Mouse (Mus musculus): ENCODE results near the gene Dst. TPM values are rescaled to one million over a fixed set of nuclear protein-coding genes. Genes with fewer than 3 reads are reported as not detected.

Gene Dst
- total and polyA plus RNA-seq, 2 experiments from 2014 or later = 31.7 to 155 TPM

GRCm38 (mm10) chr1:34218323-34218722 is 310.3 kb downstream of the Dst start:
- Histone ChIP-seq H3K27ac (ENCODE audit: low read depth, low read length) (no peak overlapping the region), H3K9ac (replicated peaks; ENCODE audit: low read length, poor library complexity, severe bottlenecking) (no peak overlapping the region), H3K4me1 (ENCODE audit: insufficient read depth, low read length) (no peaks in the 10 kb centered on the region), H3K9me3 (ENCODE audit: low read length) (no peaks in the 10 kb centered on the region), H3K4me2 (ENCODE audit: low read depth, low read length, poor library complexity, severe bottlenecking) (no peak overlapping the region), H3K4me3 (ENCODE audit: low read depth, low read length) (no peak overlapping the region), H3K27me3 (ENCODE audit: insufficient read depth, low read length) (no peaks in the 10 kb centered on the region), H3K36me3 (ENCODE audit: insufficient read depth, low read length) (peaks cover 42% of the 10 kb centered on the region)
- WGBS = 26% methylated on average over 6 of the region's 6 CpGs
- DNase-seq (ENCODE audit: low spot score) (peak; percentile 83), ATAC-seq (ENCODE audit: low FRiP score) (0 out of 2 replicates have a peak, but pooled peaks have one; percentile 62)
- TF ChIP-seq CTCF (IDR thresholded peaks at IDR 0.05) = peak; percentile 92

- H3K36me3 ChIP-seq (ENCODE audit: insufficient read depth, low read length) = peaks cover 43% of the 10 kb centered on the region
- no peak overlapping the region for H3K27ac ChIP-seq (ENCODE audit: low read depth, low read length)
- no peaks in the 10 kb centered on the region for H3K4me1 ChIP-seq (ENCODE audit: insufficient read depth, low read length)
- 84% methylated on average over 9 of the region's 9 CpGs for WGBS
- ATAC-seq (ENCODE audit: low FRiP score) (no peak), DNase-seq (ENCODE audit: low spot score) (no peak)
- no peak overlapping the region for H3K9ac ChIP-seq (replicated peaks; ENCODE audit: low read length, poor library complexity, severe bottlenecking)
- H3K4me2 ChIP-seq (ENCODE audit: low read depth, low read length, poor library complexity, severe bottlenecking) = no peak overlapping the region
- no peak overlapping the region for H3K4me3 ChIP-seq (ENCODE audit: low read depth, low read length)
- no peaks in the 10 kb centered on the region for H3K27me3 ChIP-seq (ENCODE audit: insufficient read depth, low read length)
- H3K9me3 ChIP-seq (ENCODE audit: low read length) = no peaks in the 10 kb centered on the region
- TF ChIP-seq CTCF (IDR thresholded peaks at IDR 0.05) = no peak
Measured at GRCm38 (mm10) chr1:34218801-34219200, 310.8 kb downstream of the Dst start.

GRCm38 (mm10) chr1:34220094-34220601 is 312.1 kb downstream of the Dst start:
- ATAC-seq (ENCODE audit: low FRiP score) = no peak
- Histone ChIP-seq H3K4me3 (ENCODE audit: low read depth, low read length) (no peak overlapping the region), H3K4me2 (ENCODE audit: low read depth, low read length, poor library complexity, severe bottlenecking) (no peak overlapping the region), H3K9ac (replicated peaks; ENCODE audit: low read length, poor library complexity, severe bottlenecking) (no peak overlapping the region), H3K27ac (ENCODE audit: low read depth, low read length) (no peak overlapping the region), H3K9me3 (ENCODE audit: low read length) (no peaks in the 10 kb centered on the region), H3K4me1 (ENCODE audit: insufficient read depth, low read length) (no peaks in the 10 kb centered on the region), H3K36me3 (ENCODE audit: insufficient read depth, low read length) (peaks cover 45% of the 10 kb centered on the region), H3K27me3 (ENCODE audit: insufficient read depth, low read length) (no peaks in the 10 kb centered on the region)
- WGBS = 90% methylated on average over 11 of the region's 11 CpGs
- TF ChIP-seq CTCF (IDR thresholded peaks at IDR 0.05) = no peak
- DNase-seq (ENCODE audit: low spot score) = no peak

GRCm38 (mm10) chr1:34223866-34224265 is 315.8 kb downstream of the Dst start:
- no peak overlapping the region for H3K4me2 ChIP-seq (ENCODE audit: low read depth, low read length, poor library complexity, severe bottlenecking)
- no peak for TF ChIP-seq CTCF (IDR thresholded peaks at IDR 0.05)
- H3K9ac ChIP-seq (replicated peaks; ENCODE audit: low read length, poor library complexity, severe bottlenecking) = no peak overlapping the region
- ATAC-seq (ENCODE audit: low FRiP score) (no peak), DNase-seq (ENCODE audit: low spot score) (no peak)
- WGBS = 91% methylated on average over 11 of the region's 11 CpGs
- no peaks in the 10 kb centered on the region for H3K27me3 ChIP-seq (ENCODE audit: insufficient read depth, low read length)
- no peak overlapping the region for H3K27ac ChIP-seq (ENCODE audit: low read depth, low read length)
- H3K9me3 ChIP-seq (ENCODE audit: low read length) = no peaks in the 10 kb centered on the region
- no peak overlapping the region for H3K4me3 ChIP-seq (ENCODE audit: low read depth, low read length)
- peaks cover 66% of the 10 kb centered on the region for H3K36me3 ChIP-seq (ENCODE audit: insufficient read depth, low read length)
- no peaks in the 10 kb centered on the region for H3K4me1 ChIP-seq (ENCODE audit: insufficient read depth, low read length)

GRCm38 (mm10) chr1:34227676-34228075 is 319.7 kb downstream of the Dst start:
- Histone ChIP-seq H3K27ac (ENCODE audit: low read depth, low read length) (no peak overlapping the region), H3K36me3 (ENCODE audit: insufficient read depth, low read length) (peaks cover 45% of the 10 kb centered on the region), H3K4me3 (ENCODE audit: low read depth, low read length) (no peak overlapping the region), H3K4me1 (ENCODE audit: insufficient read depth, low read length) (no peaks in the 10 kb centered on the region), H3K9me3 (ENCODE audit: low read length) (no peaks in the 10 kb centered on the region), H3K4me2 (ENCODE audit: low read depth, low read length, poor library complexity, severe bottlenecking) (no peak overlapping the region), H3K27me3 (ENCODE audit: insufficient read depth, low read length) (no peaks in the 10 kb centered on the region), H3K9ac (replicated peaks; ENCODE audit: low read length, poor library complexity, severe bottlenecking) (no peak overlapping the region)
- DNase-seq (ENCODE audit: low spot score) = no peak
- 89% methylated on average over 8 of the region's 8 CpGs for WGBS
- ATAC-seq (ENCODE audit: low FRiP score) = no peak
- TF ChIP-seq CTCF (IDR thresholded peaks at IDR 0.05) = no peak

- H3K4me2 ChIP-seq (ENCODE audit: low read depth, low read length, poor library complexity, severe bottlenecking) = no peak overlapping the region
- no peak for TF ChIP-seq CTCF (IDR thresholded peaks at IDR 0.05)
- ATAC-seq (ENCODE audit: low FRiP score) = no peak
- H3K27me3 ChIP-seq (ENCODE audit: insufficient read depth, low read length) = no peaks in the 10 kb centered on the region
- H3K4me1 ChIP-seq (ENCODE audit: insufficient read depth, low read length) = no peaks in the 10 kb centered on the region
- no peak overlapping the region for H3K9ac ChIP-seq (replicated peaks; ENCODE audit: low read length, poor library complexity, severe bottlenecking)
- no peak for DNase-seq (ENCODE audit: low spot score)
- H3K36me3 ChIP-seq (ENCODE audit: insufficient read depth, low read length) = peaks cover 23% of the 10 kb centered on the region
- no peaks in the 10 kb centered on the region for H3K9me3 ChIP-seq (ENCODE audit: low read length)
- H3K27ac ChIP-seq (ENCODE audit: low read depth, low read length) = no peak overlapping the region
- no peak overlapping the region for H3K4me3 ChIP-seq (ENCODE audit: low read depth, low read length)
- 59% methylated on average over 2 of the region's 2 CpGs for WGBS
Measured at GRCm38 (mm10) chr1:34231041-34231440, 323.0 kb downstream of the Dst start.

Data from midbrain, postnatal 0 days (tissue).